Mouse (Mus musculus) midbrain, embryonic 12.5 days (tissue): ENCODE results near the gene Bcdin3d. TPM values are rescaled to one million over a fixed set of nuclear protein-coding genes. Genes with fewer than 3 reads are reported as not detected.

ENCODE experiments used
- ATAC-seq: fragments of 200-750 bp; cut with Nextera tagmentation; 2 replicates; pipeline ENCODE4 v1.8.0; 2017; ENCODE audit warnings: low read depth, moderate TSS enrichment, moderate library complexity; ENCODE audit not compliant: low FRiP score
- H3K27ac ChIP-seq: fragments of 300-500 bp; sonication (generic); replicated peaks from 2 replicates; pipeline ENCODE4 v1.5.1; 2016; ENCODE audit warnings: mild to moderate bottlenecking
- H3K27me3 ChIP-seq: fragments of 300-500 bp; sonication (generic); 2 replicates; pipeline ENCODE4 v1.6.1; 2016; ENCODE audit warnings: mild to moderate bottlenecking
- H3K36me3 ChIP-seq: fragments of 300-500 bp; sonication (generic); 2 replicates; pipeline ENCODE4 v1.6.1; 2016
- H3K4me1 ChIP-seq: fragments of 300-500 bp; sonication (generic); 2 replicates; pipeline ENCODE4 v1.6.1; 2016
- H3K4me2 ChIP-seq: fragments of 300-500 bp; sonication (generic); replicated peaks from 2 replicates; pipeline ENCODE4 v1.6.1; 2016; ENCODE audit warnings: mild to moderate bottlenecking, moderate library complexity
- H3K4me3 ChIP-seq: fragments of 300-500 bp; sonication (generic); 2 replicates; pipeline ENCODE4 v1.5.1; 2016; ENCODE audit warnings: mild to moderate bottlenecking
- H3K9ac ChIP-seq: fragments of 300-500 bp; sonication (generic); replicated peaks from 2 replicates; pipeline ENCODE4 v1.6.1; 2016; ENCODE audit warnings: mild to moderate bottlenecking, moderate library complexity
- H3K9me3 ChIP-seq: fragments of 300-500 bp; sonication (generic); 2 replicates; pipeline ENCODE4 v1.6.1; 2016; ENCODE audit warnings: mild to moderate bottlenecking
- WGBS: fragments of 180-500 bp; shearing (Covaris S2); methylation state at CpG from one replicate; pipeline ENCODE4 v1.1.7; 2016; 5-methylcytosine and 5-hydroxymethylcytosine counted together
- polyA plus RNA-seq: library from polyadenylated mRNA; unstranded; fragments of >200 nt; fragmentation: Nextera tagmentation; extraction: Ambion mirVana; gene quantifications from 2 replicates; pipeline ENCODE4 v1.2.1, GENCODE M21; 2016

Bcdin3d gene
- polyA plus RNA-seq, 1 experiment from 2014 or later = 19.9 TPM

- Histone ChIP-seq H3K27ac (peak overlapping the region; percentile 40), H3K9ac (no peak overlapping the region), H3K4me2 (no peak overlapping the region), H3K36me3 (no peaks in the 10 kb centered on the region), H3K27me3 (peaks cover 4% of the 10 kb centered on the region), H3K4me1 (peaks cover 14% of the 10 kb centered on the region), H3K4me3 (no peak overlapping the region), H3K9me3 (no peaks in the 10 kb centered on the region)
- 68% methylated on average over 20 of the region's 20 CpGs for WGBS
- no peak for ATAC-seq
Measured at GRCm38 (mm10) chr15:99501292-99502260, 27.0 kb upstream of the Bcdin3d start.

GRCm38 (mm10) chr15:99500320-99500719 is 25.8 kb upstream of the Bcdin3d start:
- Histone ChIP-seq H3K27me3 (peaks cover 4% of the 10 kb centered on the region), H3K9ac (no peak overlapping the region), H3K9me3 (no peaks in the 10 kb centered on the region), H3K4me1 (peaks cover 14% of the 10 kb centered on the region), H3K36me3 (no peaks in the 10 kb centered on the region), H3K4me3 (no peak overlapping the region), H3K4me2 (no peak overlapping the region), H3K27ac (no peak overlapping the region)
- no peak for ATAC-seq
- 48% methylated on average over 5 of the region's 5 CpGs for WGBS

- WGBS = 62% methylated on average over 6 of the region's 6 CpGs
- Histone ChIP-seq H3K4me3 (no peak overlapping the region), H3K9ac (no peak overlapping the region), H3K27me3 (peaks cover 4% of the 10 kb centered on the region), H3K27ac (no peak overlapping the region), H3K4me2 (no peak overlapping the region), H3K9me3 (no peaks in the 10 kb centered on the region), H3K36me3 (no peaks in the 10 kb centered on the region), H3K4me1 (peaks cover 14% of the 10 kb centered on the region)
- no peak for ATAC-seq
Measured at GRCm38 (mm10) chr15:99499726-99500125, 25.2 kb upstream of the Bcdin3d start.

- ATAC-seq = no peak
- 81% methylated on average over 4 of the region's 4 CpGs for WGBS
- no peaks in the 10 kb centered on the region for H3K36me3 ChIP-seq
- peaks cover 4% of the 10 kb centered on the region for H3K27me3 ChIP-seq
- no peak overlapping the region for H3K4me2 ChIP-seq
- no peak overlapping the region for H3K9ac ChIP-seq
- no peak overlapping the region for H3K4me3 ChIP-seq
- peaks cover 14% of the 10 kb centered on the region for H3K4me1 ChIP-seq
- no peaks in the 10 kb centered on the region for H3K9me3 ChIP-seq
- no peak overlapping the region for H3K27ac ChIP-seq
Measured at GRCm38 (mm10) chr15:99498781-99499180, 24.3 kb upstream of the Bcdin3d start.

- 88% methylated on average over 4 of the region's 4 CpGs for WGBS
Measured at GRCm38 (mm10) chr15:99498356-99498755, 23.8 kb upstream of the Bcdin3d start.

GRCm38 (mm10) chr15:99497527-99498242 is 23.2 kb upstream of the Bcdin3d start:
- Histone ChIP-seq H3K9ac (no peak overlapping the region), H3K4me3 (no peak overlapping the region), H3K4me1 (peaks cover 14% of the 10 kb centered on the region), H3K27me3 (peaks cover 4% of the 10 kb centered on the region), H3K4me2 (no peak overlapping the region), H3K36me3 (no peaks in the 10 kb centered on the region), H3K9me3 (no peaks in the 10 kb centered on the region), H3K27ac (0 out of 2 replicates have a peak overlapping the region, but pooled peaks have one; percentile 1)
- peak; percentile 19; the same call in 1 of the 2 replicates for ATAC-seq
- WGBS = 52% methylated on average over 12 of the region's 12 CpGs

More at GRCm38 (mm10) chr15:99498356-99498755, 23.8 kb upstream of the Bcdin3d start:
- H3K36me3 ChIP-seq = no peaks in the 10 kb centered on the region
- no peak overlapping the region for H3K27ac ChIP-seq
- H3K4me2 ChIP-seq = no peak overlapping the region
- peaks cover 14% of the 10 kb centered on the region for H3K4me1 ChIP-seq
- no peak overlapping the region for H3K4me3 ChIP-seq
- peaks cover 4% of the 10 kb centered on the region for H3K27me3 ChIP-seq
- ATAC-seq = no peak
- no peak overlapping the region for H3K9ac ChIP-seq
- H3K9me3 ChIP-seq = no peaks in the 10 kb centered on the region

- peak; percentile 47 for ATAC-seq
- 11% methylated on average over 4 of the region's 4 CpGs for WGBS
Measured at GRCm38 (mm10) chr15:99497061-99497460, 22.5 kb upstream of the Bcdin3d start.

GRCm38 (mm10) chr15:99484745-99485144 is 10.2 kb upstream of the Bcdin3d start:
- H3K36me3 ChIP-seq = no peaks in the 10 kb centered on the region
- H3K4me1 ChIP-seq = no peaks in the 10 kb centered on the region
- H3K9me3 ChIP-seq = no peaks in the 10 kb centered on the region
- no peak for ATAC-seq
- H3K27ac ChIP-seq = no peak overlapping the region
- H3K4me3 ChIP-seq = no peak overlapping the region
- no peak overlapping the region for H3K9ac ChIP-seq
- WGBS = 73% methylated on average over 6 of the region's 6 CpGs
- peaks cover 3% of the 10 kb centered on the region; the same call in 1 of the 2 replicates for H3K27me3 ChIP-seq
- no peak overlapping the region for H3K4me2 ChIP-seq

More at GRCm38 (mm10) chr15:99497061-99497460, 22.5 kb upstream of the Bcdin3d start:
- no peak overlapping the region for H3K4me3 ChIP-seq
- H3K9ac ChIP-seq = no peak overlapping the region
- peaks cover 4% of the 10 kb centered on the region for H3K27me3 ChIP-seq
- H3K36me3 ChIP-seq = no peaks in the 10 kb centered on the region
- no peak overlapping the region for H3K4me2 ChIP-seq
- H3K4me1 ChIP-seq = peaks cover 14% of the 10 kb centered on the region
- H3K27ac ChIP-seq = no peak overlapping the region
- no peaks in the 10 kb centered on the region for H3K9me3 ChIP-seq

- Histone ChIP-seq H3K27ac (no peak overlapping the region), H3K4me3 (no peak overlapping the region), H3K4me1 (peaks cover 11% of the 10 kb centered on the region), H3K36me3 (peaks cover 1% of the 10 kb centered on the region; the same call in 1 of the 2 replicates), H3K9me3 (no peaks in the 10 kb centered on the region), H3K9ac (no peak overlapping the region), H3K27me3 (peaks cover 12% of the 10 kb centered on the region), H3K4me2 (no peak overlapping the region)
- WGBS = 64% methylated on average over 1 of the region's 1 CpGs
- no peak for ATAC-seq
Measured at GRCm38 (mm10) chr15:99475814-99476213, 1.3 kb upstream of the Bcdin3d start.

GRCm38 (mm10) chr15:99473801-99474575 is 542 bp downstream of the Bcdin3d start:
- peak overlapping the region; percentile 89 for H3K9ac ChIP-seq
- 6% methylated on average over 38 of the region's 38 CpGs for WGBS
- H3K4me1 ChIP-seq = peaks cover 12% of the 10 kb centered on the region
- peak; percentile 89 for ATAC-seq
- H3K4me2 ChIP-seq = peak overlapping the region; percentile 74
- no peaks in the 10 kb centered on the region for H3K9me3 ChIP-seq
- peaks cover 12% of the 10 kb centered on the region for H3K27me3 ChIP-seq
- peaks cover 11% of the 10 kb centered on the region for H3K36me3 ChIP-seq
- peak overlapping the region; percentile 84 for H3K4me3 ChIP-seq
- H3K27ac ChIP-seq = peak overlapping the region; percentile 87

GRCm38 (mm10) chr15:99472972-99473371 is 1.6 kb downstream of the Bcdin3d start:
- Histone ChIP-seq H3K27ac (no peak overlapping the region), H3K4me3 (no peak overlapping the region), H3K4me1 (peaks cover 12% of the 10 kb centered on the region), H3K9me3 (no peaks in the 10 kb centered on the region), H3K9ac (no peak overlapping the region), H3K27me3 (peaks cover 12% of the 10 kb centered on the region), H3K4me2 (no peak overlapping the region), H3K36me3 (peaks cover 15% of the 10 kb centered on the region)
- 91% methylated on average over 7 of the region's 7 CpGs for WGBS
- ATAC-seq = no peak
